Mouse (Mus musculus): ENCODE data around the gene Mrc1.
"Not testable (repeated sequence)": the region's sequence is repeated elsewhere in the genome, so short reads cannot be mapped to it uniquely, and the experiment has no call there.

GRCm38 (mm10) chr2:14200879-14201445, 28.2 kb upstream of the Mrc1 start:
- not testable (repeated sequence) for TF ChIP-seq NELFE (IDR thresholded peaks at IDR 0.05; ENCODE audit: low read depth, low read length); POLR2AphosphoS2 (IDR thresholded peaks at IDR 0.05; ENCODE audit: low read length); EP300 (IDR thresholded peaks at IDR 0.05; ENCODE audit: low read depth in 1 of 2, low read length in 2 of 2); TCF12 (IDR thresholded peaks at IDR 0.05; ENCODE audit: low read depth, low read length); ETS1 (IDR thresholded peaks at IDR 0.05; ENCODE audit: low read depth, low read length); POLR2A (IDR thresholded peaks at IDR 0.05; ENCODE audit: control insufficient read depth in 1 of 2, insufficient read depth in 1 of 2, low read depth in 1 of 2, low read length in 2 of 2, poor library complexity in 1 of 2); CHD2 (IDR thresholded peaks at IDR 0.05; ENCODE audit: low read length); CHD1 (IDR thresholded peaks at IDR 0.05; ENCODE audit: low read depth, low read length); USF1 (IDR thresholded peaks at IDR 0.05; ENCODE audit: low read depth, low read length); CTCF (IDR thresholded peaks at IDR 0.05 in 2 of 3, conservative IDR thresholded peaks at IDR 0.05 in 1 of 3; ENCODE audit: control insufficient read depth in 1 of 3, insufficient read depth in 1 of 3, low read depth in 2 of 3, low read length in 3 of 3, poor library complexity in 1 of 3, severe bottlenecking in 1 of 3); RCOR1 (IDR thresholded peaks at IDR 0.05; ENCODE audit: low read depth, low read length)

Data from MEL (cell line).